Mouse (Mus musculus) hindbrain, embryonic 12.5 days (tissue): Measurements from ENCODE around the gene Gnb1. TPM values are rescaled to one million over a fixed set of nuclear protein-coding genes. Genes with fewer than 3 reads are reported as not detected.

Source experiments
- polyA plus RNA-seq: library from polyadenylated mRNA; unstranded; fragments of >200 nt; fragmentation: Nextera tagmentation; extraction: Ambion mirVana; gene quantifications from 2 replicates; pipeline ENCODE4 v1.2.1, GENCODE M21; 2016

Gnb1 gene
- polyA plus RNA-seq, 1 experiment from 2014 or later = 757 TPM

Other genes starting within 250 kb of the Gnb1 start
- gene Faap20, start 241.6 kb upstream of the Gnb1 start, polyA plus RNA-seq = 90.8 and 98.6 TPM in 2 replicates
- gene Prkcz, start 130.0 kb upstream of the Gnb1 start, polyA plus RNA-seq = 33.7 and 33.9 TPM in 2 replicates
- not detected in 2 replicates for gene Gabrd, start 93.2 kb upstream of the Gnb1 start, polyA plus RNA-seq
- gene Cfap74, start 82.2 kb upstream of the Gnb1 start, polyA plus RNA-seq = 5.6 and 6.3 TPM in 2 replicates
- gene Tmem52, start 22.2 kb upstream of the Gnb1 start, polyA plus RNA-seq = not detected in 2 replicates
- gene Nadk, start 71.0 kb downstream of the Gnb1 start, polyA plus RNA-seq = 89.0 and 92.4 TPM in 2 replicates
- 16.4 and 16.6 TPM in 2 replicates for gene Slc35e2, start 110.1 kb downstream of the Gnb1 start, polyA plus RNA-seq
- gene Cdk11b, start 133.5 kb downstream of the Gnb1 start, polyA plus RNA-seq = 85.3 and 86.8 TPM in 2 replicates
- gene Gm10563, start 154.0 kb downstream of the Gnb1 start, polyA plus RNA-seq = not detected in 2 replicates
- gene Mmp23, start 162.0 kb downstream of the Gnb1 start, polyA plus RNA-seq = 3.9 and 5.9 TPM in 2 replicates
- 32.5 and 39.1 TPM in 2 replicates for gene Mib2, start 177.8 kb downstream of the Gnb1 start, polyA plus RNA-seq
- 10.4 and 10.9 TPM in 2 replicates for gene Fndc10, start 203.0 kb downstream of the Gnb1 start, polyA plus RNA-seq
- gene Ssu72, start 213.4 kb downstream of the Gnb1 start, polyA plus RNA-seq = 140 and 144 TPM in 2 replicates
- 5.3 and 5.5 TPM in 2 replicates for gene Tmem240, start 243.4 kb downstream of the Gnb1 start, polyA plus RNA-seq